8 mouse cellular contexts compared by ENCODE assay signal in the genomic region with DNA sequence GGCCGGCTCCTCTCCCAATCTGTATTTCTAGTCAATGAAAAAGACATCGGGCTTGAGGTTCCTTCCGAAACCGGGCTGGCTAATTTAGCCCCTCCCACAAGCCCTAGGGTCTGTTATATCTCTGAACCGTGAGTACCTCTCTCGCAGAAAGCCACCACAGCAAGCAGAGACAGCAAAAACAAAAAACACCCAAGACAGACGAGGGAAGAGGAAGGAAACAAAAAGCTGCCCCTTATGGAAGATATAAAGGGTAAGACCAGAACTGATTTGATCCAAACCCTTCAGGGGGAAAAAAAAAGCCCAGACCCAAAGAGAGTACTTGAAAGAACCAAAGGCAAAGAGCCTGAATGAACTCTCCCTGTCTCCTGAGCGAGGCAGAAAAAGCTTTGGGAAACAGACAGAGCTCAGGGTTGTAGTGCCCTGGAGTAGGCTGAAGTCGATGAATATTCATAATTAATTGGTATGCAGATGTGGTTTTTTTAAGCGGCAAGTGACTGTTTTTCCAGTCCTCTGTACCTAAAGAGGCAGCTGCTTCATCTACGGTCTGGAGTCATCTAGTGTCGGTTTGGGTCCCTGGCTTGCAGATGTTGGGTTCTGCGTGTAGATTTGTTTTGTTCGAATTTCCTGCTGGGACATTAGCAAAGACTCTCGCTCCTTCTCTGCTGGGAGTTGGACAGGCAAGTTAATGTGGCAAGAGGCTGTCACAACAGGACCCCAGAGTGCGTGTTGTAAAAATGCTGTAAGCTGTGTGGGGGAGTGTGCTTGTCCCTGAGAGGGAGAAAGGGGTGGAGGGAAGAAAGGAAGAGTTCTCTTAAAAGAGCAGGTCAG. TPM values are rescaled to one million over a fixed set of nuclear protein-coding genes. Genes with fewer than 3 reads are reported as not detected.
A peak's percentile ranks its signal among the peaks of the same experiment; 100 is the strongest.
DNase-seq lines count a peak whose midpoint lies in the region; ATAC-seq and TF ChIP-seq lines count a peak whose summit lies in the region.

No protein-coding gene starts in this region.

- no peaks in the 10 kb centered on the region for H3K9me3 ChIP-seq in intestine, embryonic 14.5 days (ENCODE audit: control insufficient read depth, low read length)
- no peaks in the 10 kb centered on the region for H3K9me3 ChIP-seq in lung, embryonic 14.5 days (ENCODE audit: low read depth, low read length)

- H3K4me2 ChIP-seq in intestine, embryonic 14.5 days (ENCODE audit: low read length) = peak overlapping the region; percentile 58
- H3K4me2 ChIP-seq in lung, embryonic 14.5 days = peak overlapping the region; percentile 62

- H3K36me3 ChIP-seq in intestine, embryonic 14.5 days (ENCODE audit: control insufficient read depth, insufficient read depth, low read length) = no peaks in the 10 kb centered on the region
- no peaks in the 10 kb centered on the region for H3K36me3 ChIP-seq in lung, embryonic 14.5 days (ENCODE audit: insufficient read depth)

- no peak for DNase-seq in left cerebral cortex, adult 2 months (ENCODE audit: extremely low spot score in 1 of 2, low spot score in 2 of 2)
- DNase-seq in left cerebral cortex, adult 11 months (ENCODE audit: low spot score) = no peak
- DNase-seq in intestine, embryonic 14.5 days (ENCODE audit: low spot score) = peak; percentile 64
- DNase-seq in lung, embryonic 14.5 days = peak; percentile 59
- DNase-seq in frontal cortex, postnatal 14 days (ENCODE audit: low spot score in 2 of 2) = no peak

- H3K4me3 ChIP-seq in left cerebral cortex, adult 2 months = peak overlapping the region; percentile 44
- peak overlapping the region; percentile 69 for H3K4me3 ChIP-seq in bone marrow, adult 2 months (replicated peaks; ENCODE audit: control insufficient read depth, low read depth, low read length)
- peak overlapping the region; percentile 30 for H3K4me3 ChIP-seq in intestine, embryonic 14.5 days (ENCODE audit: low read depth, low read length)
- H3K4me3 ChIP-seq in lung, embryonic 14.5 days (ENCODE audit: low read depth, low read length) = peak overlapping the region; percentile 34

- H3K9ac ChIP-seq in intestine, embryonic 14.5 days (ENCODE audit: low read length) = peak overlapping the region; percentile 27
- H3K9ac ChIP-seq in lung, embryonic 14.5 days = peak overlapping the region; percentile 54

- H3K27ac ChIP-seq in left cerebral cortex, adult 2 months = peak overlapping the region; percentile 84
- peak overlapping the region; percentile 77 for H3K27ac ChIP-seq in bone marrow, adult 2 months (ENCODE audit: control insufficient read depth, insufficient read depth, low read depth, low read length, poor library complexity)
- H3K27ac ChIP-seq in intestine, embryonic 14.5 days (ENCODE audit: low read depth) = peak overlapping the region; percentile 64
- H3K27ac ChIP-seq in lung, embryonic 14.5 days (ENCODE audit: low read depth) = peak overlapping the region; percentile 75

- no peaks in the 10 kb centered on the region for H3K27me3 ChIP-seq in intestine, embryonic 14.5 days (replicated peaks; ENCODE audit: control insufficient read depth, insufficient read depth, low read length)
- no peaks in the 10 kb centered on the region; the same call in 1 of the 2 replicates for H3K27me3 ChIP-seq in lung, embryonic 14.5 days (ENCODE audit: insufficient read depth, low read length)

- H3K4me1 ChIP-seq in bone marrow, adult 2 months (ENCODE audit: control insufficient read depth, insufficient read depth, low read length) = peaks cover 1% of the 10 kb centered on the region; the same call in 1 of the 2 replicates
- peaks cover 8% of the 10 kb centered on the region; the same call in 1 of the 2 replicates for H3K4me1 ChIP-seq in intestine, embryonic 14.5 days (replicated peaks; ENCODE audit: control insufficient read depth, insufficient read depth, low read length)
- H3K4me1 ChIP-seq in lung, embryonic 14.5 days (ENCODE audit: insufficient read depth) = peaks cover 19% of the 10 kb centered on the region

- ATAC-seq in granulocyte monocyte progenitor cell, adult 5-6 weeks (replicated peaks; ENCODE audit: poor library complexity, severe bottlenecking) = peak; percentile 73
- no peak for ATAC-seq in intestine, embryonic 14.5 days (replicated peaks; ENCODE audit: low FRiP score, low TSS enrichment, low read depth)
- no peak for ATAC-seq in lung, embryonic 14.5 days (ENCODE audit: insufficient read depth)
- ATAC-seq in neutrophil, adult 5-6 weeks (ENCODE audit: extremely low read depth, insufficient number of reproducible peaks, low FRiP score, poor library complexity, severe bottlenecking) = peak; percentile 49

- under 1% methylated on average over 16 of the region's 16 CpGs for WGBS in bone marrow, adult 2 months
- 3% methylated on average over 16 of the region's 16 CpGs for WGBS in intestine, embryonic 14.5 days
- 2% methylated on average over 16 of the region's 16 CpGs for WGBS in lung, embryonic 14.5 days

- no peak for TF ChIP-seq CTCF in left cerebral cortex, adult 2 months (IDR thresholded peaks at IDR 0.05)
- no peak for TF ChIP-seq CTCF in bone marrow, adult 2 months (IDR thresholded peaks at IDR 0.05; ENCODE audit: control insufficient read depth, insufficient read depth, low read length)
- no peak for TF ChIP-seq CTCF in lung, embryonic 14.5 days (IDR thresholded peaks at IDR 0.05; ENCODE audit: low read depth)

- TF ChIP-seq POLR2A in bone marrow, adult 2 months (IDR thresholded peaks at IDR 0.05; ENCODE audit: borderline replicate concordance, control insufficient read depth, low read depth, low read length) = no peak

- intact Hi-C loops in left cerebral cortex, adult 2 months (cut with DNase I) = no loop called here

RNA-seq across cellular contexts. Expression of a gene that starts 47.7 kb away (rescaled TPM):
- 10 to 100 TPM; 14.1 to 18.4 TPM for total RNA-seq in left cerebral cortex, adult 2 months (2021)
- polyA plus RNA-seq in bone marrow, adult 2 months (2011; ENCODE audit: insufficient read depth, insufficient read length, low replicate concordance, missing spikeins) = 9.9 and 17.6 TPM in 2 replicates
- total RNA-seq in granulocyte monocyte progenitor cell, adult 5-6 weeks (2014; fragmentation: Nextera tagmentation) = 4.0 and 12.1 TPM in 2 replicates
- total RNA-seq in granulocyte monocyte progenitor cell, adult 5-6 weeks (2017) = 12.8 and 15.0 TPM in 2 replicates
- 10.6 and 11.7 TPM in 2 replicates for polyA plus RNA-seq in intestine, embryonic 14.5 days (2014; fragmentation: Nextera tagmentation; extraction: Ambion mirVana)
- polyA plus RNA-seq in lung, embryonic 14.5 days (2014; fragmentation: Nextera tagmentation; extraction: Ambion mirVana) = 12.7 and 15.4 TPM in 2 replicates
- total RNA-seq in neutrophil, adult 5-6 weeks (2017) = 274 and 277 TPM in 2 replicates

RNA-seq across cellular contexts. Expression of a gene that starts 47.8 kb away (rescaled TPM):
- total RNA-seq in left cerebral cortex, adult 2 months (2021) = 10 to 100 TPM; 20.7 to 22.4 TPM
- polyA plus RNA-seq in bone marrow, adult 2 months (2011; ENCODE audit: insufficient read depth, insufficient read length, low replicate concordance, missing spikeins) = 1.2 and 2.7 TPM in 2 replicates
- total RNA-seq in granulocyte monocyte progenitor cell, adult 5-6 weeks (2014; fragmentation: Nextera tagmentation) = 6.6 and 9.2 TPM in 2 replicates
- 3.5 and 4.0 TPM in 2 replicates for total RNA-seq in granulocyte monocyte progenitor cell, adult 5-6 weeks (2017)
- polyA plus RNA-seq in intestine, embryonic 14.5 days (2014; fragmentation: Nextera tagmentation; extraction: Ambion mirVana) = 11.8 and 12.7 TPM in 2 replicates
- 10.4 and 11.2 TPM in 2 replicates for polyA plus RNA-seq in lung, embryonic 14.5 days (2014; fragmentation: Nextera tagmentation; extraction: Ambion mirVana)
- 6.2 and 7.0 TPM in 2 replicates for total RNA-seq in neutrophil, adult 5-6 weeks (2017)

Comparison
In these comparisons a context has a peak if more than half of its experiments do, and no peak if none do; other contexts are left out.
1. DNase-seq: peak in intestine, embryonic 14.5 days (single experiment) and lung, embryonic 14.5 days (single experiment); none in left cerebral cortex, adult 2 months (0 of 2), left cerebral cortex, adult 11 months (single experiment) and frontal cortex, postnatal 14 days (0 of 2).
2. ATAC-seq: peak in granulocyte monocyte progenitor cell, adult 5-6 weeks (single experiment) and neutrophil, adult 5-6 weeks (single experiment); none in intestine, embryonic 14.5 days (single experiment) and lung, embryonic 14.5 days (single experiment).
3. RNA of a gene that starts 47.7 kb away (total RNA-seq): 274 to 277 TPM in neutrophil, adult 5-6 weeks; 14.1 to 18.4 TPM in left cerebral cortex, adult 2 months and 4.0 to 15.0 TPM in granulocyte monocyte progenitor cell, adult 5-6 weeks; every median in the first group is over 10 times any median in the second.
4. Peak in every context shown above with its lines, with median percentiles within 50 percentile points of each other: H3K27ac ChIP-seq and H3K4me3 ChIP-seq.